Mouse (Mus musculus): Measurements from ENCODE around the gene Ctsl.

Ctsl gene

DNA sequence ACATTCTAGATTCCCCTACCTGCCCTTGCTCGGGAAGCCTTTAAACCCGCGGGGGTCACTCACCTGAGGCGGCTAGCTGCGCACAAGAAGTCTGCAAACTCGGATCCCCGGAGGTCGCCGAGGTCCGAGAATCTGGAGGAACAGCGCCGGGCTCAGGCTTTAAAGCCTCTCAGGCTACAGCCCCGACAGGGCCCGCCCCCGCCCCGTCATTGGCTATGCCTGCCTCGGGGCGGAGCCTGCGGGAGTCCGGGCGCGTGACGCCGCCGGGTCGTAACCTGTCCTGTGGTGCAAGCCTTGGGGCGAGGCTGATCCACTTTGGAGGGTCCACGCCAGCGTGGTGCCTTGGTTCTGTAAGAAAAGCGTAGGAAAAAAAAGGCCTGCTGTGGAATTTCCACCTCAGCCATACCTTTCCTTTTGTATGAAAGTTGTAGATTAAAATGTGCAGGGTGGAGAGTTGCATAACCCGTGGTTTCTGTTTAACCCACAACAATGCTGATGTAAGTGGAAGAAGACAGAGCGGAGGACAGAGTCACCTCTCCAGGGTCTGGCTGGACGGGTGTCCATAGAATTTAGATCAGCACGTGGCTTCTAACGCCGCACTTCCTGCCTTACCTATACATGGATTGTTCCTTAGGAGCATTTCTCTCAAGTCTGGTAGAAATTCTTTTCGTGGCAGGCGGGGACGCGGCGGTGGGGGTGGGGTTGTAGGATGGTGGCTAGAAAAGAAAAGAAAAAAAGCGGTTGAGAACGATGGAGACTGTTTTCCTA, at the start of gene Ctsl:
TSS of gene Ctsl (minus strand) at position 718 of the 768 bp plus-strand sequence.
- peak; percentile 97 for DNase-seq

DNA sequence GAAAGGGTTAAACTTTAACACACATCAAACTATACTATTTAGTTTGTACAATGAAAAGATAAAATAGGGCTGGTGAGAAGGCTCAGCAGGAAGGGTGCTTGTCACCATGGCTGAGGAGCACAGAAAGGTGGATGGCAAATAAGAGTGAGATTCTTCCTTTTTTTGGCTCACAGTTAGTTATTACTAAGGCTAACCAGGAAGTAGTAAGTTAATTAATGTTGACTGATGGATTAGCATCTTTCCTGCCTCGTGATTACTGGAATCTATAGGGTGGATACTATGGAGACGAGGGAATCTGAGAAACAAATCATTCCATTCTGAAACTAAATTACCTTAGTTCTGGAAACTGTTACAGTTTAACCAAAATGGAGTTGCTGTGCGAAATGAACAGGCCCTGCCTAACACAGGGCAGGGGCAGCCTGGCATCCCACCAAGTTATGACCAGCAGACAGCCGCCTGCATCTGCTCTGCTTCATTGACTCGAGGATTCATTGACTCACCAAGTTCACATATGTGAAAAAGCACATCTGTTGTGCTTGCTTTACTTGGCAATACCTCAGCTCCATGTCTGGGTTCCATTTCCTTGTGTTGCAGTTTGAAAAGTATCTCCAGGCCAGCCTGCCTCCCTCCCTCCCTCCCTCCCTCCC, 46.4 kb upstream of the Ctsl start:
- peak; percentile 85 for DNase-seq

DNA sequence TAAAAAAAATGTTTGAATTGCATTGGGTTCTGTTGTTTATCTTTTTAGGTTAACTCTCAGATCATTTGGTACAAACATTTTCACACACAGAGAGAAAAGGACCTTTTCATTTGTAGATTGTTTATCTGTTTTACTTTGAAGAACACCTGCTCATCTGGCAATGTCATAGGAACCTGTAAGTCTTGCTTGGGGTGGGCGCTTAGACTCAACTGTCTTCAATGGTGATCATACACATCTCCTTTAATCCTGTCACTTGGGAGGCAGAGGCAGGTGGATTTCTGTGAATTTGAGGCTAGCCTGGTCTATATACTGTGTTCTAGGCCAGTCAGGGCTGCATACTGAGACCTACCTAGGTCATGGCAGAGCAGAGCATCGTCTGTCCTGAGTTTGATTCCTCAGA, 45.0 kb upstream of the Ctsl start:
- DNase-seq, result no peak

DNA sequence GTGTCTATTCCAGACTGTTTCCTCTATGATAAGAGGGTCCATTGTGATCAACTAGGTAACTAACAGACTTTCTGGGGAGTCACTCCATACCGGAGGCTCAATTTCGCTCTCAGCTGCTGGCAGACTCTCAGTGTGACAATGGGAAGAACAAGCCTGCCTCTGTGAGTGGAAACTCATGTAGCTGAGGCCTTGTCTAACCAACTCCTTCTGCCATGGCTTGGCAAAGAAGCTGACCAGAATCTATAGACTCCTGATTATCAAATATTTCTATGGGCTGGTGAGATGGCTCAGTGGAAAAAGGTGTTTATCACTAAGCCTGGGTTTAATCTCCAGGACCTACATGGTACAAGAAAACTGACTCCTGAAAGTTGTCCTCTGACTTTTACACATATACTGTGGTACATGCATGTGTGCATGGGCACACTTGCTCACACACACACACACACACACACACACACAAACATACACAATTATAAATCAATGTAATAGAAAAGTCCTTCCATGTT, 42.1 kb upstream of the Ctsl start:
- DNase-seq, result no peak

DNA sequence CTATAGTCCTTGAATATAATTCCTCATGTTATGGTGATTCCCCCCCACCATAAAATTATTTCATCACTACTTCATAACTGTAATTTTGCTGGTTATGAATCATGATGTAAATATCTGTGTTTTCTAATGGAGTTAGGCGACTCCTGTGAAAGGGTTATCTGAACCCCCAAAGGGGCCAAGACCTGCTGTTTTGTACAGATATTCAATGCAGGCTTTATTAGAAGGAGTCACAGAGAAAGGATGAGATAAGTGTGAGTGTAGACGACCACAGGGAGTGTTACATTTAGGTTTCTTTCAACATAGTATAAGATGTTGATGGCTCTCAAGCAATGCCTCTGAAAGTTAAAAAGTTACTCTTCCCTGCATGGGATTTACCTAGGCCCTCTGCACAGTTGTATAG, 40.6 kb upstream of the Ctsl start:
- no peak for DNase-seq

DNA sequence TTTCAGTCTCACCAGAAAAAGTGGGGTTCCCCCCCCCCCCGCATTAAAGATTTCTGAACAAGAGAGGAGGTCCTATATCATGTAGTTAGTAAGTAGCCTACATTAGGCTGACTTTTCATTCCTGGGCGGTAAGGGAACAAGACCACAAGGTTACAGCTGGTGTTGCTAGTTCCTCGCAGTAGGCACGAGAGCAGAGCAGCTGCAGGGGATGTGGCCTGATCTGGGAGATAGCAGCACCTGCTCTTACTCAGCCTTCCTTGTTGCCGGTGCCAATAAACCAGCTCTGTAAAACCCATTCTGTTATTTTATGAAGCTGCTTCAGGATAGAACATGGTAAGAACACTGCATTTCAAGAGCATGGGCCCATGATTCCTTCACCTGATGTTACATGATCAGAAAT, 39.9 kb upstream of the Ctsl start:
- DNase-seq, result no peak

DNA sequence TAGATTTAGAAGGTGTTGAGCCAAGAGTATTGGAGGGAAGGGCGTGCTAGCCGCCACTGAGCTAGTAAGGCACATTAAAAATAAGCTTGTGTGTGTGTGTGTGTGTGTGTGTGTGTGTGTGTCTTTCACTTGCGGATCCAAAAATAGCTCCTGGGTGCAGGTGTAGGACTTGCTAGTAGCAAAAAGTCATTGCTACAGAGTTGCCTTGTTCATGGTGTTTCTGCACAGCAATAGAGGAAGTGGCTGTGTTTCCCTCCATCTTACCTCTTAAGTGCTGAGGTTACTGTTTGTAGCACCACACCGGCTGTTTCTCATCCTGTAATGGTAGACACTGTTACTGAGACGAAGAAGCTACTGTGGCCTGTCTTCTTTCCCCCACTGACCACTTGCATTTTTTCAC, 37.3 kb upstream of the Ctsl start:
- no peak for DNase-seq

DNA sequence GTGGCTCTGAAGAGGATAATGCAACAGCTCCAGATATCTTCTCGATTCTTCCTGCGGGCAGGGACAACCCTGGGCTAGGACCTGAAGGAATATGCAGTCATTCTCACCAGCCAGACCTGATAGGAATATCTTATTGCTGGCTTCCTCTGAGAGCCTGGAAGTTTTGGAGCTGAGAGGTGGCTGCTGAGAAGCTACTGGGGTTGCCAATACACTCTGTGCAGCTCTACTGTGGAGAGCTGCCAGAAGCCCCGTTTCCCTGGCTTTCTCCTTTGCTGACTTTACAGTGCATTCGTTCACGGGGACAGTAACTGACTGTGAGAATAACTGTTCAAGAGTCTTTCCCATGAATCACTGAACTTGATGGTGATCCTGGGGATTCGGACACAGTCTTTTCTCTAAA, 34.9 kb upstream of the Ctsl start:
- DNase-seq, result no peak

DNA sequence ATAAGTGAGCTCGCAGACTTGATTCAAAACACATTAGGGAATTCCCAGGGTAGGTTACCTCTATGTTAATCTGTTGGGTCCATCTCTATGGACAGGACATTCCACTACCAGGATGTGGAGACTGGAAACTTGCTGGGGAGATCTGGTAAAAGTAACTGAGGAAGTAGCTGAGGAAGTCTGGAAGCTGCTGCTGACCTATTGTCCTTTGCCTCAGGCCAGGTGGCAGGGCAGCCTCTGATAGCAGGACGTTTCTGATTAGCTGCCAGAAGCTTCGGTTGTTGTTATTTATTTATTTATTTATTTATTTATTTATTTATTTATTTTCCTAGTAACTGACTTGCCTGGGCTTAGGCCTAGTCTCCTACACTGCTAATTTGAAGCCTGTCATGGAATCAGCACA, 32.8 kb upstream of the Ctsl start:
- no peak for DNase-seq

DNA sequence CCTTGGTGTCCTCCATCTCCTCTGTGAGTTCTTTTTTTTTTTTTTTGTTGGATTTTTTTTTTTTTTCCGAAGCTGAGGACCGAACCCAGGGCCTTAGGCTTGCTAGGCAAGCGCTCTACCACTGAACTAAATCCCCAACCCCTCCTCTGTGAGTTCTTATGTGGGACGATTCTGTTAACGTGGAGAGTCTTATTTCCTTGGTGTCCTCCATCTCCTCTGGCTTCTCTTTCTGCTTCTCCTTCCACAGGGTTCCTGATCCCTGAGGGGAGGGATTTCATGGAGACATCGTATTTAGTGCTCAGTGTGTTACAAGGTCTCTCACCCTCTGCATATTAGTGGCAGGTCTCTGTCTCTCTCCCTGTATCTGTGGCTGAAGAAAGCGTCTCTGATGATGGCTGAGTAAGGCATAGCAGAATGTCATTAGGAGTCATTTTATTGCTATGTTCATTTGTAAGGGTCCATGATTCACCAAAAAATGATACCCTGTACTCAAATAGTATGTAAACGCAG, 32.3 kb upstream of the Ctsl start:
- DNase-seq, result no peak

DNA sequence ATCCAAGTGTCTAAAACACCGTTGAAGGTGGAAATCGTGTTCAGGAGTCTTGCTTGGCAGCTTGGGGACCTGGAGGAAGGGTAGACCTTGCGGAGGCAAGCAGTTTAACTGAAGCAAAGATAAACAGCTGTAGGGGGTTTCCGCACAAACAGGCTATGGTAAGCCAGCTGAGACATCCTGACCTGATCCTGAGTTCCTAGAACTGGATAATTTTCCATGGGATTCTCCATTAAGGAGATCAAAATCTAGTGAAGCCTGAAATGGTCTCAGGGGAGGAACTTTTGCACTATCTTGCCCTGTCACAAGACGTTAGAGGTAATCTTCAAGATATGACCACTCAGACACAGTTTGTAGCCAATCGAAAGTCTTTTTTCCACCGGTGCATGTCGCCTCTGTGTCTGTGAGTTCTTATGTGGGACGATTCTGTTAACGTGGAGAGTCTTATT, 31.8 kb upstream of the Ctsl start:
- no peak for DNase-seq

DNA sequence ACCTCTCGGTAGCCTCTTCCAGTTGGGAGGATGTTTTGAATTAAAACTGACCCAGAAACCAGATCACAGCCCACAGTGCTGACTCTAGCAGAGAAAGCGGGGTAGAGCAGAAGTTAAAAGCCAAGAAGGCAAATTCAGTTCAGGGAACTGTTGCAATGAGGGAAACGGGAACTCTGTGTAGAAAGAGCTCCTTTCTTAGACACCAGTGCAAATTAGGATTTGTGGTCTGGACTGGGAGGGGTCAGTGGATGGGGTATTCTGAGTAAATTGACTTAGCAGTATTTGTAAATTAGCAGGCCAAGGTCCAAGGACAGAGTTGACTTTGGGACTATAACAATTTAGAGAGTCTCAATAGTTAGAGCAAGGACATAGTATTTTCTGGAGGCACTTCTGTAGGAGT, 31.3 kb upstream of the Ctsl start:
- DNase-seq, result peak; percentile 45

DNA sequence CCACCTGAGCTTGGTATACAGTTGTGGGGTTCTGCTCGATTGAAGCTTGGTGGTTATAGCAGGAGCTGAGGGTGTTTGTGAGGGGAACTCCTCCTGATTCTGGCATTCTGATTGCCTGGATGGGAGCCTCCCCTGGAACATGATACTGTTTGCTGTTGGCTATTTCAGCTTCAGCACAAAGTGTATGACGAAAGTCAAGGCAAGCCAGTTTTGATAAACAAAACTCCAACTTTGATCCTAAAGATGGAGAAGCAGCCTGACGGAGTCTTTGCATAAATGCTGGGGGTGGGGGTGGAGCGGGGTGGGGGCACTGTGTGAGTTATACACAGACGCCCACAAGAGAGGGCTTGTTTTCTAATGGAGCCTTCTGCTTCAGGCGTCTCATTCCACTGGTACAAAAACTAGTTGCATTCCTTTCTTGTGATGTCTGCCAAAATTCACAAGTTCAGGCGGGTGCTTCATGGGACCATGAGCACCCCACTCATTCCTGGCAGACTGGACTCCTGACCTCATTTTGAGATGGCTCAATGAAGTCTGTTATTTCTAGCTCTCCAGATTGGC, 30.2 kb upstream of the Ctsl start:
- DNase-seq, result peak; percentile 79

DNA sequence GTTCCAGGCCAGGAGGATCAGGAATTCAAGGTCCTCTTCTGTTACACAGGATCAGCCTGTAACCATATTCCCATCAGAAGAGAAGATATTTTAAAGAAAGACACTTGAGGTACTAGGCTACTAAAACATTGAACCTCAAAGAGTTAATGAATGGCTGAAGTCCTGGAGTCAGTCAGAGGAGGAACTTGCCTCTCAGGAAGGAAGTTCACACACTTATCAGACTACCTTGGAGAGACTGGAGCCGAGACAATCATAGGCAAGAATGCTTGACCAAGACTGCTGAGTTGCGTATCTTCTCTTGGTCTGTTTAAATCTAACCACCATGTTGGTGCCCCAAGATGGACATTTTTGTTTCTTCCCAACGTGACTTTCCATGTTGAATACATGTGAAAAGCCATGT, 29.2 kb upstream of the Ctsl start:
- no peak for DNase-seq

DNA sequence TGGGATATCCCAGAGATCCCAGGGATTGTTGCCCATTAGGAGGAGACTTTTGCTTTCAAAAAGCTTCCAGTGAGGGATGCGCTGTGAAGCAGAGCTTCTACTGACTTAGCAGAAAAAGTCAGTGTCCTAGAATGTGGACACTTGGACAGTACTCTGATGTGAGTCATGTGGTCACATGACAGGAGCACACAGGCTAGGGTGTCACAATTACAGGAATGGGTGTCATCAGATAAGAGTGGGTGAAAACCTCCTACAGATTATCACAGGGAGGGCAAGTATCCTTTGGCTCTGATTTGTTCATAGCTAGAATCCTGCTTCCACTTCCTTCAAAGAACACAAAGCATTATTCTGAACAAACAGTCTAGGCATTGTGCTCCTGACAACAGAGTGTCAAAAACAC, 27.4 kb upstream of the Ctsl start:
- DNase-seq, result no peak

DNA sequence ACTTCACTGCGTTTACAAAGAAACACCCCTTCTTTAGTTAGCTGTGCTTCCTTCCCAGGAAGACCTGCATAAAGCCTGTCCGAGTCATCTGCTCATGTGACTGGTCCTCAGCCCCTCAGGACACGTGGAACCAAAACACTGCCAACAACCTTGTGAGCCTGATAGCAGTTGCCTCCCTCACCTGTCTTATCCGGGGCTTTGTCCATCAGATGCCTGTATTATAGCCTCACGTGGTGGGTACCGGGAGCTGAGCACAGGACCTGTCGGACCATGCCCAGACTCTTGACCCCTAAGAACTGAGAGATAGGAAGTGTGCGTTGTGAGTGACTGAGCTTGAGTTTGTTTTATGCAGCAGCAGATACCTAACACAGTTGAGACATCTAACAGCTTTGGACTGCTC, 26.3 kb upstream of the Ctsl start:
- no peak for DNase-seq

DNA sequence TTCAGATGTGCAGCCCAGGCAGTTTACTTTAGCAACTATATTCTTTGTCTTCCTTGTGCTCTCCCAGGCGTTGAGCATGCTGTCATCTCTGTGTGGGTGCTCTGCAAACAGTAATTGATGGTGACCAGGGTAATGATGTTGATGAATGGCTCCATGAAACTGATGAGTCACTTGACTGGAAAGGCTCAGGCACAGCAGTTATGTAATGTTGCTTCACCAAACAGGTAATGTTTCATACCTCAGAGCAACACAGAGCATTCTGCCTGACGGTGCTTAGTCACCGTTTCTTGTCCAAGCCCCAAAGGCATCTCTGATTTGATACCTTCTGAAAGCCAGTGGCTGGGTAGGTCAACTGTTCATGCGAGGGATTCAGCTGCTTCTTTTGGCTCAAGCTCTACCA, 17.7 kb upstream of the Ctsl start:
- no peak for DNase-seq

DNA sequence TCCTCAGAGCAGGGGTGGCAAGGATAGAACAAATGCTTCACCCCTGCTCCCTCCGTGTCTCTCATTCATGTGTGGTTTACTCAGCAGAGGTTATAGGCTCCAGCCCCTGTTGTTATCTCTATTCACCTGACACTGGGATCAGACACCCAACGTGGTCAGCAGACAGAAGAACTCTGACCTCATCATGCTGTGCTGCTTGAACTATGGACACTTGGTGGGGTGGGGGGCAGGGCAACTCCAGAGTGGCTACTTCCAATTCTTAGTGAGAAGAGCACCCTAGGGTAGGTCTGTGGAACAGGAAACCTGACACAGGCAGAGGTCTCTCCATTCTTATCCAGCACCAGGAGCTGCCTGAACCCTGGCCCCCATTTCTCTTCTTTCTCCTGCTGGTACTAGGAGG, 15.4 kb upstream of the Ctsl start:
- DNase-seq, result peak; percentile 56

DNA sequence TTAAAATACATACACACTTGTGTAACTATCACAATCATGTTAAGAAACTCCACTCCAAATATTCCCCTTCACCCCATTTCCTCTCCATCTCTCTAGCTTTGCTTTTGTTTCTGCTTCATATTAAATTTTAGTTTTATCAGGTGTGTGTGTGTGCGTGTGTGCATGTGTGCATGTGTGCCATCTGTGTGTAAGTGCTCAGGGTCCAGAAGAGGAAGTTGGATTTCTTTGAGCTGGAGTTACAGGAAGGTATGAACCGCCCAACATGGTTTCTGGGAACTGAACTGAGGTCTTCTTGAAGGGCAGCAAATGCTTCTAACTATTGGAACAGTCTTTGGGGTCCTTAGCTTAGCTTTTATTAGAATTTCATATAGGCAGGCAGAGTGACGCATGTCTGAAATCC, 14.2 kb upstream of the Ctsl start:
- DNase-seq, result no peak

DNA sequence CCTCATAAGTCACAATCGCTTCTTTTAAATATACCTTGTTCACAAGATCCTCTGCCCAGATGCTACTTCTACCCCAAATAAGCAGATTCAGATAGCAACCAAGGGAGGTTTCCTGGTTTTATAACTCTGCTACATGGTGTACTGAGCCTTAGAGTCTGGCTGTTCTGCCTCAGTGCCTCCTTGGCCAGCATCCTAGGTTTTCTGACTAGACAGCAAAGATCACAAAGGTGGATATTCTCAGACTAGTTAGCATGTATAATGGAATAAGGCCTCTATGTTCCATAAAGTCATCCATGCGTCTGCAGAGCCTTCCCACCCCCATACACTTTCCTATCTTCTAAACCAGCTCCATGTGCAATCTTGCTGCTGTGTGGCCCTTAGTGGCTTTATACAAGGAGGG, 9.6 kb upstream of the Ctsl start:
- DNase-seq, result peak; percentile 63

DNA sequence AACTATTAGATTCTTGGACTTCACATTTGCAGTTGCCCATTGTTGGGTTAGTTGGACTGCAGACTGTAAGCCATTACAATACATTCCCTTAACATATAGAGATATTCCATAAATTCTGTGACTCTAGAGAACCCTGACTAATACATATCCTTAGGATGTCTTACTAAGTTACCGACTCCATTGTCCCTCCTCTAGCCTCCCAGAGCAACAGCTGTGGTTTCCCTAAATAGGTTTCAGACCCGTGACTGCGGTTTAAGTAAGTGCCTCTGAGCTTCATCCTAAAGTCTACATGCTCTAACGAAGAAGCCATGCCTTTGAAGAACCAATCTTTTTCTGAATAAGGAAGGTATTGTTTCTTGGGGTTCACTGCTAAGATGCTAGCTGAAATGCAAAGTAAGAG, 7.9 kb upstream of the Ctsl start:
- no peak for DNase-seq

DNA sequence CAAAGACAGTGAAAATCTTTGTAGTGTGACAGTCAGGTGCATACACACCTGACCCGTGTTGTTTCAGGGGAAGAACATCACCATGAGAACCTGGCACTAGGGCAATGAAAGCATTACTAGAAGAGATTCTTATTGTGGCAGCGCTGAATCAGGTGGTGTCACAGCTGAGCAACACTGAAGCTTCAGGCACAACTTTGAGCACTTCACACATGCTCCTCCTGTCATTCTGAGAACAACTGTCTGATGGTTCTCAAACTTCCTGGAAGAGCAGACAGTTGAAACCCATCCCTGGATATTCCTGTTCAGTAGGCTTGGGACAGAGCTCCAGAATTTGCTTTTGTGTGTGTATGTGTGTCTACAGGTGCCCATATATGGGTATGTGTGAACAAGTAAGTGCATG, 5.8 kb upstream of the Ctsl start:
- DNase-seq, result no peak

DNA sequence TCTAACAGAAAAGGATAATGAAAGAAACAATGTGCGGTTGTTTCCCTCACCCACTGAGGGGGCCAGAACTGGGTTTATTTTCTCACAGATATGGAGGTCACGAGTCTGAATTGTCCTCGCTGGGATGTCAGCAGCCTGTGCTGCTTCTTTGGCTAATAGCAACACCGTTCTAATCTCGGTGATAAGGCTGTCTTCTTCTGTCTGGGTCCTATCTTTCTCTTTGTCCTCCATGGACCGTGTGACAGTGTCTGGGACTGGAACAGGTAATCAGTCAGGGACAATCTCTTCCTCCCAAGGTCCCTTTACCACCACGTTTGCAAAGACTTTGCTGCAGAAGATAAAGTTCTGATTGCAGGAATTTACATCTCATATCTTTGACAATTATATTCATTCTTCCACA, 4.5 kb upstream of the Ctsl start:
- no peak for DNase-seq

DNA sequence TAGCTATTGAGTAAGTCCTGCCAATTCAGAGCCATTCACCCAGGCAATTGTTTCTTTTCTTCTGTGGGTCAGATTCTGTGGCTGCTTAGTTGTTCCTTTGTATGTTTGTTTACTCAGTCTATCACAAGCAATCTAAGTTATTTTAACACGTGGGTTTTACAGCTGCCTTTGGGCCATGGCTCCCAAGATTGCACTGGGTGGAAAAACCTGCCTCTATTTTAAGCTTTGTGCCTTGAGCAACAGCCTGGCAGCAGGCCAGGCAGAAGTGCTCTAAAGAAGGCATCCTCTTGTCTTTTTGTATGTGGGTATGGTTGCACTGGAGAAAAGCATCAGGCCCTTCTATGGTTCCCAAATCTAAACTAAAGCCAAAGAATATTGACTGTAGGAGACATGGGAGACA, 3.0 kb upstream of the Ctsl start:
- DNase-seq, result peak; percentile 44

Data from kidney, postnatal 14 days (tissue).